Mouse (Mus musculus): ENCODE data around the gene Grk4.
"Not testable (repeated sequence)": the region's sequence is repeated elsewhere in the genome, so short reads cannot be mapped to it uniquely, and the experiment has no call there.

Gene Grk4

GRCm38 (mm10) chr5:34708436-34708835 is 48.3 kb downstream of the Grk4 start:
- no peak for DNase-seq (ENCODE audit: low read depth)

- DNase-seq (ENCODE audit: low read depth): not testable (repeated sequence)
These were observed 54.2 kb downstream of the Grk4 start for GRCm38 (mm10) chr5:34714371-34714770.

- DNase-seq (ENCODE audit: low read depth): no peak
These were observed 54.6 kb downstream of the Grk4 start for GRCm38 (mm10) chr5:34714816-34715215.

- no peak for DNase-seq (ENCODE audit: low read depth)
These were observed 69.0 kb downstream of the Grk4 start for GRCm38 (mm10) chr5:34729141-34729540.

GRCm38 (mm10) chr5:34730255-34730654 is 70.1 kb downstream of the Grk4 start:
- DNase-seq (ENCODE audit: low read depth): peak; percentile 13

- DNase-seq (ENCODE audit: low read depth): no peak
These were observed 91.3 kb downstream of the Grk4 start for GRCm38 (mm10) chr5:34751477-34751876.

- no peak for DNase-seq (ENCODE audit: low read depth)
These were observed 98.6 kb downstream of the Grk4 start for GRCm38 (mm10) chr5:34758762-34759161.

GRCm38 (mm10) chr5:34760850-34761508 is 100.8 kb downstream of the Grk4 start:
- no peak for DNase-seq (ENCODE audit: low read depth)

GRCm38 (mm10) chr5:34761509-34761908 is 101.3 kb downstream of the Grk4 start, which contains the start of gene Htt:
Htt (plus strand) TSS chr5:34761740.
- DNase-seq (ENCODE audit: low read depth): peak; percentile 87

- DNase-seq (ENCODE audit: low read depth): peak; percentile 47
These were observed 101.9 kb downstream of the Grk4 start for GRCm38 (mm10) chr5:34761934-34762611.

- no peak for DNase-seq (ENCODE audit: low read depth)
These were observed 111.6 kb downstream of the Grk4 start for GRCm38 (mm10) chr5:34771818-34772217.

- no peak for DNase-seq (ENCODE audit: low read depth)
These were observed 112.6 kb downstream of the Grk4 start for GRCm38 (mm10) chr5:34772696-34773245.

GRCm38 (mm10) chr5:34773392-34773791 is 113.2 kb downstream of the Grk4 start:
- DNase-seq (ENCODE audit: low read depth): no peak

- DNase-seq (ENCODE audit: low read depth): no peak
These were observed 124.8 kb downstream of the Grk4 start for GRCm38 (mm10) chr5:34785027-34785426.

GRCm38 (mm10) chr5:34791141-34791540 is 131.0 kb downstream of the Grk4 start:
- no peak for DNase-seq (ENCODE audit: low read depth)

- DNase-seq (ENCODE audit: low read depth): peak; percentile 10
These were observed 140.2 kb downstream of the Grk4 start for GRCm38 (mm10) chr5:34800292-34800953.

Measured in c-Kit-positive CD71-positive TER-119-negative erythroid progenitor cells, embryonic 14.5 days (primary cell).